Mouse (Mus musculus) heart, embryonic 13.5 days (tissue): ENCODE measurements around the gene Zfpm1. TPM values are rescaled to one million over a fixed set of nuclear protein-coding genes. Genes with fewer than 3 reads are reported as not detected.
"Not testable (repeated sequence)": the region's sequence is repeated elsewhere in the genome, so short reads cannot be mapped to it uniquely, and the experiment has no call there.

Experiments
- ATAC-seq: fragments of 200-750 bp; cut with Nextera tagmentation; 2 replicates; pipeline ENCODE4 v1.8.0; 2017; ENCODE audit warnings: moderate TSS enrichment; ENCODE audit not compliant: insufficient number of reproducible peaks, low FRiP score, low TSS enrichment; ENCODE audit errors: extremely low read depth
- H3K27ac ChIP-seq: fragments of 300-500 bp; sonication (generic); replicated peaks from 2 replicates; pipeline ENCODE4 v1.5.1; 2015; ENCODE audit warnings: moderate library complexity, mild to moderate bottlenecking, inconsistent platforms
- H3K27me3 ChIP-seq: fragments of 300-500 bp; sonication (generic); replicated peaks from 2 replicates; pipeline ENCODE4 v1.6.1; 2015; ENCODE audit warnings: mild to moderate bottlenecking, inconsistent platforms
- H3K36me3 ChIP-seq: fragments of 300-500 bp; sonication (generic); 2 replicates; pipeline ENCODE4 v1.6.1; 2015; ENCODE audit warnings: mild to moderate bottlenecking, inconsistent platforms
- H3K4me1 ChIP-seq: fragments of 300-500 bp; sonication (generic); 2 replicates; pipeline ENCODE4 v1.6.1; 2015; ENCODE audit warnings: inconsistent platforms
- H3K4me2 ChIP-seq: fragments of 300-500 bp; sonication (generic); 2 replicates; pipeline ENCODE4 v1.6.1; 2015; ENCODE audit warnings: inconsistent platforms, mild to moderate bottlenecking, moderate library complexity
- H3K4me3 ChIP-seq: fragments of 300-500 bp; sonication (generic); 2 replicates; pipeline ENCODE4 v1.5.1; 2015; ENCODE audit warnings: moderate library complexity, mild to moderate bottlenecking, inconsistent platforms
- H3K9ac ChIP-seq: fragments of 300-500 bp; sonication (generic); 2 replicates; pipeline ENCODE4 v1.6.1; 2015; ENCODE audit warnings: inconsistent platforms, mild to moderate bottlenecking, moderate library complexity
- H3K9me3 ChIP-seq: fragments of 300-500 bp; sonication (generic); 2 replicates; pipeline ENCODE4 v1.6.1; 2016; ENCODE audit warnings: inconsistent platforms
- WGBS: fragments of 180-500 bp; shearing (Covaris S2); methylation state at CpG from one replicate; pipeline ENCODE4 v1.1.7; 2015; ENCODE audit warnings: mixed read lengths; 5-methylcytosine and 5-hydroxymethylcytosine counted together
- polyA plus RNA-seq: library from polyadenylated mRNA; unstranded; fragments of >200 nt; fragmentation: Nextera tagmentation; extraction: Ambion mirVana; gene quantifications from 2 replicates; pipeline ENCODE4 v1.2.1, GENCODE M21; 2015

The Zfpm1 gene
- polyA plus RNA-seq, 1 experiment from 2014 or later = 3.8 TPM

- no peak for ATAC-seq
- H3K9ac ChIP-seq = peak overlapping the region; percentile 58; the same call in 1 of the 2 replicates
- no peak overlapping the region for H3K4me3 ChIP-seq
- 39% methylated on average over 2 of the region's 2 CpGs for WGBS
- H3K27ac ChIP-seq = peak overlapping the region; percentile 21; the same call in 1 of the 2 replicates
- peaks cover 100% of the 10 kb centered on the region for H3K4me1 ChIP-seq
- H3K9me3 ChIP-seq = no peaks in the 10 kb centered on the region
- H3K27me3 ChIP-seq = no peaks in the 10 kb centered on the region
- H3K36me3 ChIP-seq = peaks cover 76% of the 10 kb centered on the region
- no peak overlapping the region for H3K4me2 ChIP-seq
Observed at GRCm38 (mm10) chr8:122316402-122316801, 34.5 kb downstream of the Zfpm1 start.

GRCm38 (mm10) chr8:122317918-122318475 is 36.1 kb downstream of the Zfpm1 start:
- Histone ChIP-seq H3K4me3 (no peak overlapping the region), H3K36me3 (peaks cover 66% of the 10 kb centered on the region), H3K27me3 (no peaks in the 10 kb centered on the region), H3K4me2 (0 out of 2 replicates have a peak overlapping the region, but pooled peaks have one; percentile 7), H3K27ac (peak overlapping the region; percentile 45), H3K9me3 (no peaks in the 10 kb centered on the region), H3K4me1 (peaks cover 100% of the 10 kb centered on the region), H3K9ac (peak overlapping the region; percentile 52)
- WGBS = 47% methylated on average over 8 of the region's 8 CpGs
- no peak for ATAC-seq

GRCm38 (mm10) chr8:122319045-122319707 is 37.2 kb downstream of the Zfpm1 start:
- Histone ChIP-seq H3K36me3 (peaks cover 59% of the 10 kb centered on the region), H3K4me1 (peaks cover 100% of the 10 kb centered on the region), H3K9ac (peak overlapping the region; percentile 52), H3K27me3 (no peaks in the 10 kb centered on the region), H3K4me3 (no peak overlapping the region), H3K9me3 (no peaks in the 10 kb centered on the region), H3K27ac (peak overlapping the region; percentile 88; the same call in 1 of the 2 replicates), H3K4me2 (0 out of 2 replicates have a peak overlapping the region, but pooled peaks have one; percentile 7)
- ATAC-seq = no peak
- 55% methylated on average over 11 of the region's 11 CpGs for WGBS

DNA sequence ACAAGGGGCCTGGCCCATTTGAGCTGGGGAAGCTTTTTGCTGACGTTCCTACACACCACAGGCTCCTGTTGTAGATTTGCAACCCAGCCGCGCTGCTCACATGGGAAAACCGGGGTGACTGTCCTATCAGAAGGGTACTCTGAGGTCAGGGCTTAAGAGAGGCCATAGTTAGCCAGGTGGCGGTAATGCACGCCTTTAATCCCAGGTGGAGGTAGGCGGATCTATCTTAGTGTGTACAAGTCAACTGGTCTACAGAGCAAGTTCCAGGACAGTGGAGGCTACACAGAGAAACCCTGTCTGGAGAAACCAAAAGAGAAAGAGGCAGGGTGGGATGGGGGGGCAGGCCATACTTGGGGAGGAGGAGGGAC is 37.8 kb downstream of the Zfpm1 start:
- Histone ChIP-seq H3K9ac (no peak overlapping the region; the same call in 1 of the 2 replicates), H3K9me3 (no peaks in the 10 kb centered on the region), H3K4me2 (no peak overlapping the region), H3K27ac (peak overlapping the region; percentile 88), H3K4me1 (peaks cover 100% of the 10 kb centered on the region), H3K27me3 (no peaks in the 10 kb centered on the region), H3K36me3 (peaks cover 58% of the 10 kb centered on the region), H3K4me3 (no peak overlapping the region)
- 76% methylated on average over 7 of the region's 7 CpGs for WGBS
- no peak for ATAC-seq

- H3K36me3 ChIP-seq = peaks cover 58% of the 10 kb centered on the region
- no peaks in the 10 kb centered on the region for H3K27me3 ChIP-seq
- H3K9me3 ChIP-seq = no peaks in the 10 kb centered on the region
- peak overlapping the region; percentile 88 for H3K27ac ChIP-seq
- peaks cover 100% of the 10 kb centered on the region for H3K4me1 ChIP-seq
- H3K4me3 ChIP-seq = no peak overlapping the region
- ATAC-seq = no peak
- peak overlapping the region; percentile 45 for H3K9ac ChIP-seq
- H3K4me2 ChIP-seq = 0 out of 2 replicates have a peak overlapping the region, but pooled peaks have one; percentile 32
- 52% methylated on average over 3 of the region's 3 CpGs for WGBS
Observed at GRCm38 (mm10) chr8:122320541-122320940, 38.6 kb downstream of the Zfpm1 start.

DNA sequence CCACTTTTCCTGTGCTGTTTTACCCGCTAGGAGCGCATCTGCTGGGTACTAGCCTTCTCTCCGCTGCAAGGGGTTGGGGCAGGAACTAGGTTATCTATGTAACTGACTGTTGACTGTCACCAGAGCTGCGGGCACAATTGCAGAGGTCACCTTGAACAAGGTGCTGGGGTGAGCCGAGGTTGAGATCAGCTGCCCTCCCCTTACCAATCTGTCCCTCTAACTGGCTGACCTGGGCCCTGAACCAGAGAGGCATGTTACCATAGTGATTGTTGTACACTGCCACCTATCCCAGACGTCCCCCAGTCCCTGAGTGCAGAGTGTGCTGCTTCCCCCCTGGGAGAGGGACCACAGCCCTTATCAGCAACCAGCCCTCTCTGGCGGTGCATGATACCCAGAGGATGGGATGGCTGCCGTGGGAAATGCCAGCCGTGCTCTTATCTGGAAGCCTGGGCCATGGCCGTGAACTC is 39.5 kb downstream of the Zfpm1 start:
- peaks cover 100% of the 10 kb centered on the region for H3K4me1 ChIP-seq
- H3K36me3 ChIP-seq = peaks cover 49% of the 10 kb centered on the region
- peak overlapping the region; percentile 32 for H3K4me2 ChIP-seq
- peak overlapping the region; percentile 88 for H3K27ac ChIP-seq
- no peaks in the 10 kb centered on the region for H3K9me3 ChIP-seq
- no peaks in the 10 kb centered on the region for H3K27me3 ChIP-seq
- 0 out of 2 replicates have a peak overlapping the region, but pooled peaks have one; percentile 1 for H3K4me3 ChIP-seq
- H3K9ac ChIP-seq = peak overlapping the region; percentile 45
- ATAC-seq = peak; percentile 16; the same call in 1 of the 2 replicates
- WGBS = 13% methylated on average over 10 of the region's 10 CpGs

DNA sequence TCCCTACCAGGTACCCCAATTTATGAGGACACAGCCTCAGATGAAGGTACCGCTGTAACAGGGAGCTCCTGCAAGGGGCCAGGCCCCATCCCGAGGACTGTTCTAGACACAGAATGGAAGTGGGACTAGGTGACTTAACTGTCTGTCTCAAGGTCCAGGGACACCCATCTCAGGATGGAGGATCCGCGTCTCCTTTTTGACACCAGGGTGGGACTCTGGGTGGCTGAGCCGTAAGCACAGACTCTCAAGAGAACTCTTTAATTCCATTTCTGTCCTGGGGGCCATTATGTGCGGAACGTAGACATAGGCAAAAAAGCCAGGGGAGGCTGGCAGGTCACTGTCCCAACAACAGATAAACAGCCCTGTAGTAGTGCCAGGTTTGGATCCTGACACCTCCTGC is 40.2 kb downstream of the Zfpm1 start:
- H3K9ac ChIP-seq = peak overlapping the region; percentile 61
- 65% methylated on average over 7 of the region's 7 CpGs for WGBS
- ATAC-seq = no peak
- H3K4me3 ChIP-seq = no peak overlapping the region
- peak overlapping the region; percentile 88 for H3K27ac ChIP-seq
- H3K27me3 ChIP-seq = no peaks in the 10 kb centered on the region
- no peaks in the 10 kb centered on the region for H3K9me3 ChIP-seq
- H3K4me2 ChIP-seq = peak overlapping the region; percentile 32
- peaks cover 42% of the 10 kb centered on the region for H3K36me3 ChIP-seq
- peaks cover 100% of the 10 kb centered on the region for H3K4me1 ChIP-seq

GRCm38 (mm10) chr8:122322792-122323191 is 40.9 kb downstream of the Zfpm1 start:
- peak; percentile 8; the same call in 1 of the 2 replicates for ATAC-seq
- H3K4me2 ChIP-seq = peak overlapping the region; percentile 32
- H3K27me3 ChIP-seq = no peaks in the 10 kb centered on the region
- H3K4me3 ChIP-seq = no peak overlapping the region
- H3K9ac ChIP-seq = peak overlapping the region; percentile 61
- H3K36me3 ChIP-seq = peaks cover 41% of the 10 kb centered on the region
- peak overlapping the region; percentile 88 for H3K27ac ChIP-seq
- no peaks in the 10 kb centered on the region for H3K9me3 ChIP-seq
- H3K4me1 ChIP-seq = peaks cover 100% of the 10 kb centered on the region
- WGBS = 12% methylated on average over 11 of the region's 11 CpGs

DNA sequence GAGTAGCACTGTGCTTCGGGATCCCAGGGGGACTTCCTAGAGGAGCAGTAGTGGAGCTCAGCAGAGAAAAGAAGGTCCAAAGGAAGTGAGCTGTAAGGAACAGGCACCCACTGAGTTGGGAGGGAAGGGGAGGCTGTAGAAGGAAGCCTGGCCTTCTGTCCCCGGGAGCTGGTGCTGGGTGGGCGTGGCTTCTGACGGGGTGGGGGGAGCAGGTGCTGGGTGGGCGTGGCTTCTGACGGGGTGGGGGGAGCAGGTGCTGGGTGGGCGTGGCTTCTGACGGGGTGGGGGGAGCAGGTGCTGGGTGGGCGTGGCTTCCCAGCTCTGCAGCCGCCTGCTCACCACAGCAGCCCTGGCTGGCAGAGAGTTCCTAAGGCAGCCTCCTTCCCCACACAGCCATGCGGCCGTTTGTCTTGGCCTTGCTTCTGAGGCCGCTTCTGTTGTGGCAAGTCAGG is 42.0 kb downstream of the Zfpm1 start:
- peak; percentile 55 for ATAC-seq
- H3K27ac ChIP-seq = peak overlapping the region; percentile 88
- H3K4me1 ChIP-seq = peaks cover 100% of the 10 kb centered on the region
- H3K4me2 ChIP-seq = peak overlapping the region; percentile 32
- 13% methylated on average over 10 of the region's 13 CpGs for WGBS
- H3K9ac ChIP-seq = peak overlapping the region; percentile 72
- not testable (repeated sequence) for H3K4me3 ChIP-seq, H3K27me3 ChIP-seq, H3K9me3 ChIP-seq
- H3K36me3 ChIP-seq = peaks cover 49% of the 10 kb centered on the region

DNA sequence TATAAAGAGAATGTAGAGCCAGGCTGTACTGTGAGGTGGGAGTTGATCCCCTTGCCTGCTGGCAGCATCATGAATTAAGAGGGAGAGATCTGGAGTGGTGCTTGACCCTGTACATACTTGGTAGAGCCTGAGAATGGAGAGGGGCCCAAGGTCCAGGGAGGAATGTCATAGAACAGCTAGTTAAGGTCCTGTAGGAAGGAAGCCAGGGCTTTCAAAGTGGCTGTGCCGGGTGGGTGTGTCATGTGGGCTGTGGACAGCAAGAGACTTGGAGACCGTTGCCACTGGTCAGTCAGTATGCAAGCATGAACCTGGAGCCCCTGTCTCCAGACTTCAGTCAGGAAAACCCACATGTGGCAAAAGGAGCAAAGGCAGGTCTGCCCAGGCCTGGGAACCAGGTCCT is 43.3 kb downstream of the Zfpm1 start:
- 30% methylated on average over 2 of the region's 2 CpGs for WGBS
- Histone ChIP-seq H3K4me3 (peak overlapping the region; percentile 6; the same call in 1 of the 2 replicates), H3K27me3 (no peaks in the 10 kb centered on the region), H3K27ac (peak overlapping the region; percentile 88), H3K4me2 (peak overlapping the region; percentile 49), H3K9me3 (no peaks in the 10 kb centered on the region), H3K36me3 (peaks cover 45% of the 10 kb centered on the region), H3K9ac (peak overlapping the region; percentile 72), H3K4me1 (peaks cover 100% of the 10 kb centered on the region)
- ATAC-seq = no peak

DNA sequence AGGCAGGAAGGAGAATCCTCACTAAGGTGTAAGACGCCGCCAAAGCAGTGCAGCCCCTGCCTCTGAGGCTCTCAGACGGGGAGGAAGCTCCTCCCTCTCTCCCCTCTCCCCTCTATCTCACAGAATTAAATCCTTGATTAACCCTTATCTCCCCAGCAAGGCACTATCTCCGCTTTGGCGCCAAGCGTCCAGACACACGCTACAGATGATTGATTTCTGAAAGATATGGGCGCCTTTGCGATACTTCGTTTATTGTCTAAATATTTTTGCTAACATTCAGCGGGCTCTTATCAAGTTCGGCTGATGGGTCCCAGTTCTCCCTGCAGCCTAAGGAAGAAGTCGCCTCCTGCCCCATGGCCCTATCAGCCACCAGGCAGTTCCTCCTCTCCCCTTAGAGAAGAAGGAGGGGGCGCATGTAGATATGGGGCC is 44.2 kb downstream of the Zfpm1 start:
- Histone ChIP-seq H3K9ac (peak overlapping the region; percentile 72), H3K4me3 (peak overlapping the region; percentile 6)
- WGBS = 16% methylated on average over 14 of the region's 14 CpGs

More for the DNA sequence above, 44.2 kb downstream of the Zfpm1 start:
- Histone ChIP-seq H3K4me2 (peak overlapping the region; percentile 49), H3K36me3 (peaks cover 36% of the 10 kb centered on the region), H3K4me1 (peaks cover 100% of the 10 kb centered on the region), H3K9me3 (no peaks in the 10 kb centered on the region), H3K27me3 (no peaks in the 10 kb centered on the region), H3K27ac (peak overlapping the region; percentile 88)
- ATAC-seq = no peak
